Mouse (Mus musculus) right cerebral cortex, postnatal 36 days (tissue): ENCODE results near the gene Mapkapk3.
A peak's percentile ranks its signal among the peaks of the same experiment; 100 is the strongest.
"Not testable (repeated sequence)": the region's sequence is repeated elsewhere in the genome, so short reads cannot be mapped to it uniquely, and the experiment has no call there.

ENCODE experiments used
- DNase-seq, 2 experiments: peaks; one replicate each; pipeline ENCODE4 v3.0.0; 2022; ENCODE audit warnings: low spot score in 2 of 2, mixed read lengths in 1 of 2

The Mapkapk3 gene

DNA sequence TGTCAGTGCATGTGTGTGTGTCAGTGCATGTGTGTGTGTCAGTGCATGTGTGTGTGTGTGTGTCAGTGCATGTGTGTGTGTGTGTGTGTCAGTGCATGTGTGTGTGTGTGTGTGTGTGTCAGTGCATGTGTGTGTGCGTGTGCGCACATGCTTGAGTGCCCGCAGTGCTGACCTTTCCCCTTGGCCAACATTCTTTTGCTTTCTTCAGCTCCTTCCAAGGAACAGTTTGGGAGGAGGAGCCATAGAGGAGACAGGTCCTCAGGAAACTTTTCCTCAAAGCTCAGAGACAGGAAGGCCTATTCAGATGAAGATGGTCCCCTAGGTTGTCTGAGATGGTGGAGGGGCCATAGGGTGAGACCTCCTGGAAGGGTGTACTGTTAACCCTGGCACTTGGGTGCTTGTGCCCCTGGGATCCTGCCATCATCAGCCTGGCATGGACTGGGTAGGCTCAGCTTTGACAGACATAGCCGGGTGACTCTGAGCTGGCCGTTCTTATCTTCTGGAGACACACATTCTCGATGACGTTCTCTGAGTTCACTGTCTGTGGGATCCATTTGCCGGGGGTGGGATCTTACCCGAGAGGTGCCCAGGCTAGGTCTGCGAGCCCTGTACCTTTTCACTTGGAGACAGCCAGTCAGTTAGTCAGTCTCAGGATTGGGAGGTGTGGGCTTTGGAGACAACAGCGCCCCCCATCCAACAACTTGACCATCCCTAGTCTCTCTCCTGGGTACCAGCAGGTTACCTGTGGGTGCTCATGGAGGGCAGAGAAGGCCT lies 17.6 kb upstream of the Mapkapk3 start:
- DNase-seq = no peak

GRCm38 (mm10) chr9:107306673-107307072 lies 17.0 kb upstream of the Mapkapk3 start:
- not testable (repeated sequence) for DNase-seq

GRCm38 (mm10) chr9:107305601-107306542 lies 16.2 kb upstream of the Mapkapk3 start:
- DNase-seq = no peak

DNA sequence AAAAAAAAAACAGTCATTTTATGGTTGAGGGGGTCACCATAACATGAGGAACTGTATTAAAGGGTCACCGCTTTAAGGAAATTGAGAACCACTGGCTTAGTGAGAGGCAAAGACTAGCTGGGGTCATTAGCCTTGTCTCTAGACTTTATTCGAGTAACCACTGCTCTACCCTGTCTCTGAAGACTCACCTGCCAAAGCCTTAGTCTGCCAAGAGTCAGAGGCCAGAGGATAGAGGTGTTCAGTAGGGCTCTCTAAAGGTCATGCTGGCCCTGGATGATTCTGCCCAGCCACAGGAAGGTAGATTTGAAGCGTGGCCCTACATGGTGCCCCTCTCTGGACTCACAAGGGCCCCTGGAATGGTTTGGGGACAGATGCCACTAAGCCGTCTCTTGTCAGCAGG lies 15.3 kb upstream of the Mapkapk3 start:
- no peak for DNase-seq

DNA sequence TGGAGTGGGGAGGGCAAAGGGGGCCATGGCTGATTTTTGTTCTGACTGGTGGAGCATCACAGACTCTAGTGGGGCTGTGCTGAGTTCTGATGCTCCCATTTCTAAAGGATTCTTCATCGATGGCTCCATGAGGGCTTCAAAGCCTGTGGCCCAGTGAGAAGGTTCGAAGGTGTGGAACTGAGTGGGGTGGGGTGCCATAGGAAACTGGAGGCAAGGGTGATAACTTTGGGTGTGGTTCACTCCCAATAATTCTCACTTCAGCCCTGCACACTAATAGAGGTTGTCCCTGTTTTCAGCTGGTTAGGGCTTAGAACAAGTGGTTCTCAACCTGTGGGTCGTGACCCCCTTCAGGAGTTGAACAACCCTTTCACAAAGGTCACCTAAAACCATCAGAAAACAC lies 14.7 kb upstream of the Mapkapk3 start:
- no peak for DNase-seq

DNA sequence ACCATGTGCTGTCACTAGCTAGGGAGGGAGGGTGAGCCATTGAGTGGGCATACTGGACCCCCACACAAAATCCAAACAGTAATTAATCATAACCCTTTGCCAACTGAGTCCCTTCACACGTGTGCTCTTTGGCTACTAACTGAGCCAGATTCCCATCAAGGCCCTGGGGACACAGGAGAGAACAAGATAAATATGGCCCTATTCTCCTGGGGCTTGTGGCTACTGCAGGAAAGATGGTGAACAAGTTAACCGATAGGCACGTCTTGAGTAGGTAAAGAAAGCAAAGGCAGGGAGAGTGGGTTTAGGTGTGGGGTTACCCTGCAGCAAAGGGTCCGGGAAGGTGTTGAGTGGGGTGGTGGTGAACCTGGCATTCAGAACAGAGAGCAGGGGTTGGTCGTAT lies 14.2 kb upstream of the Mapkapk3 start:
- no peak for DNase-seq

DNA sequence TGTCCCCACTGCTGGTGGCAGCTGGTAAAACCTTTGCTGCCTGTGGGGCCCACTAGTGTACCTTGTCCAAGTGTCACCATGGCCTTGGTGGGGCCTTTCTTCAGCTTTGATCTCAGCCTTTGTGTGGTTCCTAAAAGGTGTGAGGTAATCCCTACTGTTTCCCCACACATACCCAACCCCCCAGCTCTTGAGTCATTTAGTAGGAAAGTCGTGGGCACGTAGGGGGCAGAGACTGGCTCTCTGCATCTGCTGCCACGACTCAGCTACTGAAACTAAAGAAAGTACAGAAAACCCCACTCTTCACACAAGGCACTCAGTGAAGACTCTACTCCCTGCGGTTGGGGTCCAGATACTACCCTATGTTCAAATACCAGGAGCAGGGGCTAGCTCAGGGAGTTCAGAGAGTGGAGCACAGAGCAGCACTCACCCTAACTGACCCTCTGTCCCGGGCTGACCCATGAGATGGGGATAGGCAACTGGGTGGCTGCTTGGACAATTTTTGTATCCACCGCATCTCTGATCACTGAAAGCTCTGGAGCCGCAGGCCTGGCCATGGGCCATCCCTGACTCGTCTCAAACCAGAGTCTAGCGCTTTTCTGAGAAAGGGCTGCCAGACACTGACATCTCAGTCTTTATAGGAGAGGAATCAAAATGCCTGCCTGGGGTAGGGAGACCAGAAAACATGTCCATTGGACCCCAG lies 13.6 kb upstream of the Mapkapk3 start:
- no peak for DNase-seq

DNA sequence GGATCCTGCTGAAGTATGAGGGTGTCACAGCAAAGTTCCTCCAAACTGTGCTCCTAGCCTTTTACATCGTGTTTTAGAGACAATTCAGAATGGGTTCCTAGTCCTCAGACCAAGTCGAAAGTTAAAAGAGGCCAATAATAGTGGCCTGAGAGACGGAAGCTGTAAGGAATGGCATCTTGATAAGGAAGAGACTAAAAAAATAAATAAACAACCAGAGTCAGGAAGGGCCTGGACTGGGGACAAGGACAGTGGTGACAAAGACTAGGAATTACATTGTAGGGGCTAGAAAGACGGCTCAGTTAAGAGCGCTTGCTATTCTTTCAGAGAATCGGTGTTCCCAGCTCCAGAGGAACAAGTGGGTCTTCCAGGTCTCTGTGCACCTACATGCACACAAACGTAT lies 12.9 kb upstream of the Mapkapk3 start:
- DNase-seq = no peak

DNA sequence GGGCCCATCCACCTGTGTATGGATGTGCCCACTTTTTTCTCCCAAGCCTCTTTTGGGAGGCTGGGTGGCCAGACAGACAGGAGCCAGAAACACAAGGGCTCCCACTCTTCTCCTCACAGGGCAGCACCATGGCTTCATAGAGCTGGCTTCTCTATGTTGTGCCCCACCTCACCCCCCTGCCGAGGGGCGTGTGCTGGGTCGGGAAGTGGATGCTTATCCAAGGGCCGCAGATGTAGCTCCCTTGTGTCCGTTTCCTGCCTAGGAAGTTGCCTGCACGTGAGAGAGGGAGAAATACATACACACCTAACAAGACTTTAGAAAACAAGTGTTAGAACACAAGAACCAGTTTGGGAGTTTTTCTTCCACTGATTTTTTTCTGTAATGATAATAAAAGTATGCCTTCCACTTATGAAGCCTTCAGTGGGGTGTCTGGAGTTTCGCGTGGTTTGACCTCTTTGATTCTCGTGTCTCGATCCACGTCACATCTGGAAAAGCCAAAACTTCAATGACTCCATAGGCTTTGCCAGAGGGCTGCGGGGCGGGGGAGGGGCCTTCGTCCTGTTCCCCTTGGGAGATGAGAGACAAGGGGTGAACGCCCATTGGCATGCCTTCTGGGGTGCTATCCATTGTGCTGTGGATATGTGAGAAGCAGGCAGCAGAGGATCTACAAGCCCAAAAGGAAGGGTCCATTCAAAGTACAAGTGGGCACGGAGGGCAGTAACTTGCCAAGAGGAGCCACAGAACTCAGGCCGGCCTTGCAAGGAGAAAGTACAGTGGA lies 12.1 kb upstream of the Mapkapk3 start:
- no peak for DNase-seq

- DNase-seq = no peak
Observed at GRCm38 (mm10) chr9:107300224-107300973, 10.7 kb upstream of the Mapkapk3 start.

DNA sequence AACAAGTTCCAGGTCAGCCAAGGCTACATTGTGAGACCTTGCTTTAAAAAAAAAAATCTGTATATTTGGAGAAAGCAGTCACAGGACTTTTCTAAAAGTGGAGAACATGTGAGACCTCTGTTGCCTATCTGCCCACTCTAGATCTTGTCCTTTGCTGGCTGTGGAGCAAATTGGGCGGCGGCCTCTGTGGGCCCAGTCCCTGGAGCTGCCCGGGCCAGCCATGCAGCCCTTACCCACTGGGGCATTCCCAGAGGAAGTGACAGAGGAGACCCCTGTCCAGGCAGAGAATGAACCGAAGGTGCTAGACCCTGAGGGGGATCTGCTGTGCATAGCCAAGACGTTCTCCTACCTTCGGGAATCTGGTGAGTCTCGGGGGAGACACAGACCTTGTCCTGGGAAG lies 10.1 kb upstream of the Mapkapk3 start:
- no peak for DNase-seq

- no peak for DNase-seq
Observed at GRCm38 (mm10) chr9:107298876-107299275, 9.2 kb upstream of the Mapkapk3 start.

DNA sequence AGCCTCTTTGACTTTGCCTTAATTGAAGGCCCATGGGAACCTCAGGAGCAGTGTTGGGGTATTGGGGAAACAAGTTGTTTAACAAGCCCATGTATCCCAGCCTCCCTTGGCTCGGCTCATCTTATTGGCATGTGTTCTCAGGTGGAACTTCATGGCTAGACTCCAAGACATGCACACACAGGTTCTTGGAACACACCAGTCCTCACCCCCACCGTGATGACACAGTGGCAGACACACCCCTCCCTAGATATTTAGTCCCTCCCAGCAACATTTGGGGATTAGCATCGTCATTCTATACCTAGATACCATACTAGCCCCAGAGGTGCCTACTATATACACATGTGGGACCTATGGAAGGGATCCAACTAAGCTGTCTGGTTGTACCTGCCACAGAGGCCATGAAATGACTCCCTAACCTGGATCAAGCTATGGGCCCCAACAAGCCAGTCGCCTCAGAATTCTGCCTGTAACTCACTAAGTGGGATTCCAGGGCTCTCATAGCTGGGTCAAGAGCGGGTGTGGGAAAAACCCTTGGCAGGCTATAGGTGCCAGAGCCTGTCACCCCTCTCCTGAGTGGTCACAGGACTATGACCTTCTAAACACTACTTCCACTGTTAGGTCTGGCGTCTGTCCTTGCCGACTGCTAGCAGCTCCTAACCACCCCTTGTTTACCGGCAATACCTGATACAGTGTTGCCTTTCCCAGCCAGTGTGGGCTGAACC lies 8.5 kb upstream of the Mapkapk3 start:
- DNase-seq = no peak

- no peak for DNase-seq
Observed at GRCm38 (mm10) chr9:107297658-107298057, 8.0 kb upstream of the Mapkapk3 start.

DNA sequence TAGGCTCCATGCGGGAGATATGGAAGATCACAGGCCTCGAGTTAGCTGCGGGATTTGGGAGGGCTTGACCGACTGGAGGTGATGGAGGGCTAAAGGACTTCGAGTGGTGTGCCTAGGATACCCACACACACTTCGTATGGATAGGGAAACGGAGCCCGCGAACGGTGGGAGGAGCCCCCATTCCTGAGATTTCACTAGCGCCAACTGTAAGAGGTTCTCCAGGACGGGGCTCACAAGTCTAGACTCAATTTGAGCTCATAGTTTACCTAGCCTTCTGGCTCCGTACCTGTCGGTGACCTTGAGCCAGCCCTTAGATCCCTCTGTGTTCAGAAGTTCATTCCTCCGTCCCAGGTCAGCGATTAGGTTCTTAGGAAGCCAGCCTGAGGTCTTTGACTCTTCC lies 7.4 kb upstream of the Mapkapk3 start:
- no peak for DNase-seq

DNA sequence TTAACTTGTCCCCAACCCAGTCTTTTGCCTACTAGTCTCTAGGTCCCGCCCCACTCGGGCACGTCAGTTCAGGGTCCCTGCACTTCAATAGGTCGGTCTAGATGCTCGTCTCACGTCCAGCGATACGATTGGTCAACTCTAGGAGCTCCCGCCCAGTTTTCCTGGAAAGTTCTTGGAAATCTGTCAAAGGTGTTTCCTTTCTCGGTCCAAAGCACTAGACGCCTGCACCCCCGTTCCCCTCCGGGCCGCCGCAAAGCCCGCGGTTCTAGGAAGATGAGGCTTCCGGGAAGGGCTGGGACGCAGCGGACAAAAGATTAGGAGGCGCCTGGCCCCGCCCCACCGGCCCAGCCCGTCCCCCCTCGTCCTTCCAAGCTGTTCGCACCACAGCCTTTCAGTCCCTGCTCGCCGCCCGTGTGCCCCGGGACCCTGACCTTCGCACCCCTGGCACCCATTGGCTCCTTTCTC lies 6.9 kb upstream of the Mapkapk3 start:
- DNase-seq = peak; percentile 87 to 90

DNA sequence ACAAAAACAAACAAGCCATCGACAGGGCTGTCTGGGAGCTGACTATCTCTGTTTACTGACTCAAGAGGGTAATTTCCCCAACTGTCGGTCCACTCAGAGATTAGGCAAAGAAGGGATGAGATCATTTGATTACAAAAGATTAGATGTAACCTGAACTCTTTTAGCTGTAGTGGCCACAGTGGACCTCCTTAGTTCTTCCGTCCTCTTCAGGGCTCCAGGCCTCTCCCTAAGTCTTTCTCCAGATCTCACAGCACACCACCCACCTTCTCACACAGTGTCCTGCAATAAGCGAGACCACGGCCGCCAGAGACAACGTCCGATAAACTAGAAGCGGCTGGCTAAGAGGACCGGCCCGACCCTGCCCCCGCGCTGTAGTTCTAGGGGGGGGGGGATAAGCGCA lies 6.4 kb upstream of the Mapkapk3 start:
- no peak for DNase-seq

GRCm38 (mm10) chr9:107296016-107296040 lies 6.2 kb upstream of the Mapkapk3 start, which contains the start of gene Cish:
Gene Cish (plus strand): TSS chr9:107296026.
- no peak for DNase-seq

- peak; percentile 32 to 49 for DNase-seq
Observed at GRCm38 (mm10) chr9:107295616-107296015, 5.9 kb upstream of the Mapkapk3 start.

- peak in 1 of 2 experiments; percentile 49 for DNase-seq
Observed at GRCm38 (mm10) chr9:107294249-107294648, 4.6 kb upstream of the Mapkapk3 start.

- peak in 1 of 2 experiments; percentile 53 for DNase-seq
Observed at GRCm38 (mm10) chr9:107290897-107291296, 1.2 kb upstream of the Mapkapk3 start.
